Mouse (Mus musculus) hindbrain, postnatal 0 days (tissue): ENCODE measurements around the gene Trmt10b. TPM values are rescaled to one million over a fixed set of nuclear protein-coding genes. Genes with fewer than 3 reads are reported as not detected.
A peak's percentile ranks its signal among the peaks of the same experiment; 100 is the strongest.

Experiments used
- ATAC-seq: fragments of 200-750 bp; cut with Nextera tagmentation; 2 replicates; pipeline ENCODE4 v1.8.0; 2017; ENCODE audit warnings: mild to moderate bottlenecking, moderate TSS enrichment, moderate library complexity
- DNase-seq: peaks from one replicate; pipeline ENCODE4 v3.0.0-alpha.2; 2015; ENCODE audit warnings: low spot score
- H3K27ac ChIP-seq: fragments of 300-500 bp; sonication (generic); 2 replicates; pipeline ENCODE4 v1.5.1; 2014; ENCODE audit warnings: mild to moderate bottlenecking
- H3K27me3 ChIP-seq: fragments of 300-500 bp; sonication (generic); 2 replicates; pipeline ENCODE4 v1.6.1; 2014; ENCODE audit warnings: low read length, mixed read lengths; ENCODE audit not compliant: insufficient read depth
- H3K36me3 ChIP-seq: fragments of 300-500 bp; sonication (generic); 2 replicates; pipeline ENCODE4 v1.6.1; 2014; ENCODE audit warnings: low read length, mixed read lengths; ENCODE audit not compliant: insufficient read depth
- H3K4me1 ChIP-seq: fragments of 300-500 bp; sonication (generic); 2 replicates; pipeline ENCODE4 v1.6.1; 2014; ENCODE audit warnings: antibody characterized with exemption, low read length, mixed read lengths; ENCODE audit not compliant: insufficient read depth
- H3K4me2 ChIP-seq: fragments of 300-500 bp; sonication (generic); 2 replicates; pipeline ENCODE4 v1.6.1; 2014; ENCODE audit warnings: low read depth, mild to moderate bottlenecking, low read length, moderate library complexity, mixed read lengths
- H3K4me3 ChIP-seq: fragments of 300-500 bp; sonication (generic); 2 replicates; pipeline ENCODE4 v1.5.1; 2014; ENCODE audit warnings: low read length
- H3K9ac ChIP-seq: fragments of 300-500 bp; sonication (generic); replicated peaks from 2 replicates; pipeline ENCODE4 v1.6.1; 2014; ENCODE audit warnings: mild to moderate bottlenecking, low read length, moderate library complexity, mixed read lengths
- H3K9me3 ChIP-seq: fragments of 300-500 bp; sonication (generic); 2 replicates; pipeline ENCODE4 v1.6.1; 2016; ENCODE audit warnings: low read length, mixed read lengths
- CTCF ChIP-seq: IDR thresholded peaks from 2 replicates; pipeline ENCODE4 v1.5.1; 2016; ENCODE audit warnings: antibody characterized with exemption, control low read depth, low read depth
- WGBS: fragments of 180-500 bp; shearing (Covaris S2); extraction: QIAGEN DNeasy Blood & Tissue Kit; methylation state at CpG from one replicate; pipeline ENCODE4 v1.1.7; 2014; 5-methylcytosine and 5-hydroxymethylcytosine counted together
- polyA plus RNA-seq: library from polyadenylated mRNA; unstranded; fragments of >200 nt; fragmentation: Nextera tagmentation; extraction: Ambion mirVana; gene quantifications from 2 replicates; pipeline ENCODE4 v1.2.1, GENCODE M21; 2015
- total RNA-seq: library from RNA; depleted of rRNA; stranded (reverse); fragments of >200 nt; gene quantifications from 2 replicates; pipeline ENCODE4 v1.2.3, GENCODE M21; 2014; rRNA removed

Trmt10b gene
- total and polyA plus RNA-seq, 2 experiments from 2014 or later, result 7.4 to 19.5 TPM

- Histone ChIP-seq H3K9ac (peak overlapping the region; percentile 86), H3K4me1 (peaks cover 13% of the 10 kb centered on the region; the same call in 1 of the 2 replicates), H3K9me3 (no peaks in the 10 kb centered on the region), H3K36me3 (no peaks in the 10 kb centered on the region), H3K4me2 (peak overlapping the region; percentile 74), H3K27ac (peak overlapping the region; percentile 96), H3K27me3 (no peaks in the 10 kb centered on the region), H3K4me3 (peak overlapping the region; percentile 95; the same call in 1 of the 2 replicates)
- DNase-seq (no peak), ATAC-seq (no peak)
- TF ChIP-seq CTCF, result no peak
- 49% methylated on average over 9 of the region's 9 CpGs for WGBS
Observed at GRCm38 (mm10) chr4:45341226-45341625, 44.3 kb downstream of the Trmt10b start.

- Histone ChIP-seq H3K27ac (peak within 1 kb of the TSS; percentile 96), H3K4me3 (peak within 1 kb of the TSS; percentile 95), H3K4me1 (peaks cover 13% of the 10 kb centered on the region; the same call in 1 of the 2 replicates), H3K9ac (peak within 1 kb of the TSS; percentile 86), H3K36me3 (no peaks in the 10 kb centered on the region), H3K9me3 (no peaks in the 10 kb centered on the region), H3K4me2 (peak within 1 kb of the TSS; percentile 74), H3K27me3 (no peaks in the 10 kb centered on the region)
- WGBS, result under 1% methylated on average over 41 of the region's 42 CpGs
- ATAC-seq (peak; percentile 95), DNase-seq (peak; percentile 95)
- peak; percentile 68 for TF ChIP-seq CTCF
Observed at GRCm38 (mm10) chr4:45341669-45342249, 44.8 kb downstream of the Trmt10b start, which contains the start of gene Dcaf10. Gene Dcaf10 (plus strand): TSS chr4:45342101.

- peak; percentile 22 for DNase-seq
- Histone ChIP-seq H3K27ac (peak within 1 kb of the TSS; percentile 96), H3K4me3 (peak within 1 kb of the TSS; percentile 95), H3K4me2 (peak within 1 kb of the TSS; percentile 74), H3K27me3 (no peaks in the 10 kb centered on the region), H3K9ac (peak within 1 kb of the TSS; percentile 86), H3K9me3 (no peaks in the 10 kb centered on the region), H3K36me3 (no peaks in the 10 kb centered on the region), H3K4me1 (peaks cover 13% of the 10 kb centered on the region; the same call in 1 of the 2 replicates)
- no peak for TF ChIP-seq CTCF
- ATAC-seq, result peak; percentile 78
- under 1% methylated on average over 71 of the region's 76 CpGs for WGBS
Observed at GRCm38 (mm10) chr4:45342286-45343155, 45.6 kb downstream of the Trmt10b start, which contains the start of gene Exosc3. Gene Exosc3 (minus strand): TSS chr4:45342732.

- Histone ChIP-seq H3K36me3 (peaks cover 12% of the 10 kb centered on the region), H3K27ac (no peak overlapping the region), H3K4me1 (no peaks in the 10 kb centered on the region), H3K4me3 (no peak overlapping the region), H3K9me3 (no peaks in the 10 kb centered on the region), H3K4me2 (no peak overlapping the region), H3K27me3 (no peaks in the 10 kb centered on the region), H3K9ac (no peak overlapping the region)
- WGBS, result 91% methylated on average over 3 of the region's 3 CpGs
- ATAC-seq (no peak), DNase-seq (no peak)
- TF ChIP-seq CTCF, result no peak
Observed at GRCm38 (mm10) chr4:45356653-45357052, 59.7 kb downstream of the Trmt10b start.

Other genes with a start within 250 kb of the Trmt10b start
- 25.7 and 28.6 TPM in 2 replicates for gene Fbxo10, start 212.5 kb upstream of the Trmt10b start, total RNA-seq
- gene Fbxo10, start 212.5 kb upstream of the Trmt10b start, polyA plus RNA-seq, result 11.4 and 12.5 TPM in 2 replicates
- 106 and 267 TPM in 2 replicates for gene Tomm5, start 189.0 kb upstream of the Trmt10b start, total RNA-seq
- 218 and 219 TPM in 2 replicates for gene Tomm5, start 189.0 kb upstream of the Trmt10b start, polyA plus RNA-seq
- 13.8 and 20.5 TPM in 2 replicates for gene Frmpd1, start 112.3 kb upstream of the Trmt10b start, total RNA-seq
- 4.6 and 4.8 TPM in 2 replicates for gene Frmpd1, start 112.3 kb upstream of the Trmt10b start, polyA plus RNA-seq
- gene Dcaf10, start 45.0 kb downstream of the Trmt10b start, total RNA-seq, result 44.1 and 46.7 TPM in 2 replicates
- gene Dcaf10, start 45.0 kb downstream of the Trmt10b start, polyA plus RNA-seq, result 9.6 and 9.8 TPM in 2 replicates
- 21.9 and 26.2 TPM in 2 replicates for gene Exosc3, start 45.6 kb downstream of the Trmt10b start, total RNA-seq
- 25.1 and 26.0 TPM in 2 replicates for gene Exosc3, start 45.6 kb downstream of the Trmt10b start, polyA plus RNA-seq
- gene Slc25a51, start 111.6 kb downstream of the Trmt10b start, total RNA-seq, result 137 and 142 TPM in 2 replicates
- gene Slc25a51, start 111.6 kb downstream of the Trmt10b start, polyA plus RNA-seq, result 60.6 and 64.3 TPM in 2 replicates
- gene Shb, start 235.3 kb downstream of the Trmt10b start, total RNA-seq, result 29.0 and 33.6 TPM in 2 replicates
- gene Shb, start 235.3 kb downstream of the Trmt10b start, polyA plus RNA-seq, result 5.5 and 6.1 TPM in 2 replicates